Mouse (Mus musculus) heart, embryonic 11.5 days (tissue): Measurements from ENCODE around the gene St3gal2. TPM values are rescaled to one million over a fixed set of nuclear protein-coding genes. Genes with fewer than 3 reads are reported as not detected.
A peak's percentile ranks its signal among the peaks of the same experiment; 100 is the strongest.
"Not testable (repeated sequence)": the region's sequence is repeated elsewhere in the genome, so short reads cannot be mapped to it uniquely, and the experiment has no call there.

ENCODE experiments used
- ATAC-seq: fragments of 200-750 bp; cut with Nextera tagmentation; replicated peaks from 2 replicates; pipeline ENCODE4 v1.8.0; 2017; ENCODE audit warnings: moderate library complexity; ENCODE audit not compliant: insufficient number of reproducible peaks, low FRiP score, low TSS enrichment
- H3K27ac ChIP-seq: fragments of 300-500 bp; sonication (generic); 2 replicates; pipeline ENCODE4 v1.5.1; 2014; ENCODE audit warnings: mild to moderate bottlenecking, low read depth, low read length
- H3K27me3 ChIP-seq: fragments of 300-500 bp; sonication (generic); 2 replicates; pipeline ENCODE4 v1.6.1; 2014; ENCODE audit warnings: mild to moderate bottlenecking, low read length, mixed read lengths; ENCODE audit not compliant: control insufficient read depth, insufficient read depth
- H3K36me3 ChIP-seq: fragments of 300-500 bp; sonication (generic); 2 replicates; pipeline ENCODE4 v1.6.1; 2014; ENCODE audit warnings: mild to moderate bottlenecking, low read length, moderate library complexity, mixed read lengths; ENCODE audit not compliant: control insufficient read depth, insufficient read depth
- H3K4me1 ChIP-seq: fragments of 300-500 bp; sonication (generic); 2 replicates; pipeline ENCODE4 v1.6.1; 2014; ENCODE audit warnings: low read length; ENCODE audit not compliant: control insufficient read depth, insufficient read depth
- H3K4me2 ChIP-seq: fragments of 300-500 bp; sonication (generic); 2 replicates; pipeline ENCODE4 v1.6.1; 2014; ENCODE audit warnings: mild to moderate bottlenecking, moderate library complexity
- H3K4me3 ChIP-seq: fragments of 300-500 bp; sonication (generic); 2 replicates; pipeline ENCODE4 v1.5.1; 2014; ENCODE audit warnings: low read depth, low read length
- H3K9ac ChIP-seq: fragments of 300-500 bp; sonication (generic); 2 replicates; pipeline ENCODE4 v1.6.1; 2014; ENCODE audit warnings: mild to moderate bottlenecking, low read depth, low read length, moderate library complexity
- H3K9me3 ChIP-seq: fragments of 300-500 bp; sonication (generic); replicated peaks from 2 replicates; pipeline ENCODE4 v1.6.1; 2016; ENCODE audit warnings: low read length; ENCODE audit not compliant: control insufficient read depth
- WGBS: fragments of 180-500 bp; shearing (Covaris S2); extraction: QIAGEN DNeasy Blood & Tissue Kit; methylation state at CpG from one replicate; pipeline ENCODE4 v1.1.7; 2014; ENCODE audit not compliant: insufficient replicate concordance; 5-methylcytosine and 5-hydroxymethylcytosine counted together
- polyA plus RNA-seq: library from polyadenylated mRNA; unstranded; fragments of >200 nt; fragmentation: Nextera tagmentation; extraction: Ambion mirVana; gene quantifications from 2 replicates; pipeline ENCODE4 v1.2.1, GENCODE M21; 2014

St3gal2 gene
- polyA plus RNA-seq, 1 experiment from 2014 or later: 11.9 TPM

DNA sequence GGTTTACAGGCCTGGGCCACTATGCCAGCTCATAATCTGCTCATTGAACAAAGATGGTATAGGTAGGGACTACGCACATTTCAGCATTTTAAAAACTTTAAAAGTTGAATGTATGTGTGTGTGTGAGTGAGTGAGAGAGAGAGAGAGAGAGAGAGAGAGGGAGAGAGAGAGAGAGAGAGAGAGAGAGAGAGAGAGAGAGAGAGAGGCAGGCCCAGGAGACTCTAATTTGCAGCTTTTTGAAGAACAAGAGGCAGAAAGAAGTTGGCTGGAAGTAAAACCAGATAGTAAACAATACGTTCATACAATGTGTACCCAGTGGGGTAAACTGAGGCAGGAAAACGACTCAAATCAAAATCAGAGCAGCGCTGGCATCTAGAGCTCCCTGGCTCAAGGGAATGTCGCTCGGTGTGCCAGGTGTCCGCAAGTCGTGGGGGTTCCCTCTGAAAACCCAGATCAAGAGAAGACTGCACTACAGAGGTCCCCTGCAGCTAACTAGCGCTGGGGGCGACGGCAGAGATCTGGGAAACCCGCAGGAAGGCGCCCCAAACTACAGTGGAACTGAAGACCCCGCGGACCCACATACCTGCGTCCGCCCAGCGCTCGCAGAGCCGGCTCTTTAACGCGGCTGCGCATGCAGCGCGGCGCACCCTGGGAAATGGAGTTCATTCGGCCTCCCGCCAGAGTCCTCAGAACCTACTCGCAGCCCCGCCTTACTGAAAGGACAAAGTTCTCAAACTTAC is 17.7 kb upstream of the St3gal2 start, which contains the start of gene Fuk:
Fuk (minus strand) TSS at position 650 of the 740 bp plus-strand sequence.
- H3K36me3 ChIP-seq: peaks cover 5% of the 10 kb centered on the region; the same call in 1 of the 2 replicates
- no peaks in the 10 kb centered on the region for H3K9me3 ChIP-seq
- peak within 1 kb of the TSS; percentile 72 for H3K4me2 ChIP-seq
- peak within 1 kb of the TSS; percentile 85 for H3K4me3 ChIP-seq
- H3K27me3 ChIP-seq: no peaks in the 10 kb centered on the region
- H3K9ac ChIP-seq: peak within 1 kb of the TSS; percentile 81
- 3% methylated on average over 30 of the region's 30 CpGs for WGBS
- H3K27ac ChIP-seq: no peak within 1 kb of the TSS
- peak; percentile 85 for ATAC-seq
- H3K4me1 ChIP-seq: 0 out of 2 replicates have a peak, but pooled peaks cover 2% of the 10 kb centered on the region

GRCm38 (mm10) chr8:110902579-110902965 is 17.1 kb upstream of the St3gal2 start:
- H3K4me2 ChIP-seq: peak overlapping the region; percentile 72
- 0 out of 2 replicates have a peak, but pooled peaks cover 2% of the 10 kb centered on the region for H3K4me1 ChIP-seq
- H3K27ac ChIP-seq: no peak overlapping the region
- peak overlapping the region; percentile 85 for H3K4me3 ChIP-seq
- peaks cover 5% of the 10 kb centered on the region; the same call in 1 of the 2 replicates for H3K36me3 ChIP-seq
- ATAC-seq: no peak
- H3K9me3 ChIP-seq: no peaks in the 10 kb centered on the region
- no peaks in the 10 kb centered on the region for H3K27me3 ChIP-seq
- 66% methylated on average over 2 of the region's 2 CpGs for WGBS
- H3K9ac ChIP-seq: no peak overlapping the region

GRCm38 (mm10) chr8:110905404-110905803 is 14.3 kb upstream of the St3gal2 start:
- ATAC-seq: no peak
- no peaks in the 10 kb centered on the region for H3K27me3 ChIP-seq
- no peaks in the 10 kb centered on the region for H3K9me3 ChIP-seq
- H3K4me3 ChIP-seq: no peak overlapping the region
- 0 out of 2 replicates have a peak, but pooled peaks cover 2% of the 10 kb centered on the region for H3K4me1 ChIP-seq
- H3K36me3 ChIP-seq: no peaks in the 10 kb centered on the region
- no peak overlapping the region for H3K9ac ChIP-seq
- no peak overlapping the region for H3K4me2 ChIP-seq
- 84% methylated on average over 6 of the region's 6 CpGs for WGBS
- no peak overlapping the region for H3K27ac ChIP-seq

GRCm38 (mm10) chr8:110906682-110907081 is 13.0 kb upstream of the St3gal2 start:
- H3K9me3 ChIP-seq: no peaks in the 10 kb centered on the region
- WGBS: 89% methylated on average over 1 of the region's 1 CpGs
- ATAC-seq: no peak

DNA sequence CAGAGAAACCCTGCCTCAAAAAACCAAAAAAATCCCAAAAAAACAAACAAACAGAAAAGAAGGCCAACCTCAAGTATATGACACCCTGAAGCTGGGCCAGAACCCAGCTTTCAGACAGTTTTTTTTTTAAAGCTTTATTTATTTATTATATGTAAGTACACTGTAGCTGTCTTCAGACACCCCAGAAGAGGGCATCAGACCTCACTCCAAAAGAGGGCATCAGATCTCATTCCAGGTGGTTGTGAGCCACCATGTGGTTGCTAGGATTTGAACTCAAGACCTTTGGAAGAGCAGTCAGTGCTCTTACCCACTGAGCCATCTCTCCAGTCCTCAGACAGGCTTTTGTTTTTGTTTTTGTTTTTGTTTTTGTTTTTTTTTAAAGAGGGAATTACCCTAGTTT is 9.9 kb upstream of the St3gal2 start:
- not testable (repeated sequence) for H3K4me2 ChIP-seq, H3K4me1 ChIP-seq, ATAC-seq, H3K36me3 ChIP-seq, H3K27me3 ChIP-seq, H3K27ac ChIP-seq, H3K9me3 ChIP-seq, H3K9ac ChIP-seq, H3K4me3 ChIP-seq

More at GRCm38 (mm10) chr8:110906682-110907081, 13.0 kb upstream of the St3gal2 start:
- Histone ChIP-seq H3K4me2 (no peak overlapping the region), H3K27me3 (no peaks in the 10 kb centered on the region), H3K27ac (no peak overlapping the region), H3K4me3 (no peak overlapping the region), H3K4me1 (0 out of 2 replicates have a peak, but pooled peaks cover under 1% of the 10 kb centered on the region), H3K36me3 (no peaks in the 10 kb centered on the region), H3K9ac (no peak overlapping the region)

DNA sequence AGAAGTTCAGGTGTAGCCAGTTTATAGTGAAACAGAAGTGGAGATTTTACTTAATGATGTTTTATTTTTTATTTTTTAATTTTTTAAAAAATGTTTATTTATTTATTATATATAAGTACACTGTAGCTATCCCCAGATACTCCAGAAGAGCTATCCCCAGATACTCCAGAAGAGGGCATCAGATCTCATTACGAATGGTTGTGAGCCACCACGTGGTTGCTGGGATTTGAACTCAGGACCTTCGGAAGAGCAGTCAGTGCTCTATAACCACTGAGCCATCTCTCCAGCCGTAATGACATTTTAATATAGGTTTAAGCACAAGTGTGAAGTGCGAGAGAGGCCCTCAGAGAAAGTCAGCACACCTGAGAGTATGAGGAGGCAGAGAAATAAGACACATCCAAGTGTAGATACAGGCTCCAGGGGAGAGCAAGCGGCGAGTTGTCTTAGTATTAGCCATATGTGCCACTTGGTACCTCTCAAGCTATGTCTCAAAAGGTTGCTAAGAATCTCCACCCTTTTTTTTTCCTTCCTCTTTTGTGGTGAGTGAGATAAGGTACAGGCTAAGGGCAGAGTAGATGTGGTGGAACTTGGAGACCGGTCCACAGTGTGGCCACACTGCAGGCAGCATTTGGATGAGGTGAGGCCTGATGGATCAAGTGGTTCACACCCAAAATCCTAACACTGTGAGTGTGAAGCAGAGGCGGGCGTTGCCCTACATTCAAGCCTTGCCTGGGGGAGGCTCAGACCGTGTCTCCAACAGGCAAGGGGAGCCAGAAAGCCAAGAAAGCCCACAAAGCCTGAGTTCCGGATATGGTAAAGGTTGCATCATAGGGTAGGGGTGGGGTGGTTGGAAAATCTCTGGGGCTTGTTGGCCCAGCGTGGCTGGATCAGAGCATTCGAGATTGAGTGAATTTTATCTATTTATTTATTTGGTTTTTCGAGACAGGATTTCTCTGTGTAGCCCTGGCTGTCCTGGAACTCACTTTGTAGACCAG is 7.8 kb upstream of the St3gal2 start:
- no peaks in the 10 kb centered on the region for H3K27me3 ChIP-seq
- no peaks in the 10 kb centered on the region for H3K4me1 ChIP-seq
- peak; percentile 59; the same call in 1 of the 2 replicates for ATAC-seq
- H3K9ac ChIP-seq: no peak overlapping the region
- 80% methylated on average over 15 of the region's 15 CpGs for WGBS
- H3K4me3 ChIP-seq: no peak overlapping the region
- H3K27ac ChIP-seq: no peak overlapping the region
- H3K9me3 ChIP-seq: no peaks in the 10 kb centered on the region
- no peak overlapping the region for H3K4me2 ChIP-seq
- H3K36me3 ChIP-seq: no peaks in the 10 kb centered on the region

DNA sequence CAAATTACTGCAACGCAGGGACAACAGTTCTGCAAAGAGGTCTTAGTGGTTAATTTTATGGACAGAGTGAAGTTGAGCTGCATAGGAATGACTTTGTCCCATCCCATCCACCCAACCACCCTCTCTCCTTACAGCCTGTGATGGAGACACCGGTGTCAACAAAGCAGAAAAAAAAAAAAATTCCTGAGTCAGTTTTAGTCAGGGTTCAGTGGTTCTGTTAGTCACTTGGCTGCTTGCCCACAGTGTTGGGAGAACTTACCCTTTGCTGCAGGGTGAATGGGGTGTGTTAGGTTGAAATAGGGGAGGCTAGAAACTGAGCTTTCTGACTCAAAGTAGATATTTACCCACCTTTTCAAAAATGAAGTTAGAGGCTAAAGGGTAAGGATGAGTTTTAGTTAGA is 2.3 kb upstream of the St3gal2 start:
- 64% methylated on average over 2 of the region's 2 CpGs for WGBS
- H3K9me3 ChIP-seq: no peaks in the 10 kb centered on the region
- H3K4me1 ChIP-seq: peaks cover 24% of the 10 kb centered on the region
- ATAC-seq: no peak
- H3K9ac ChIP-seq: no peak overlapping the region
- no peaks in the 10 kb centered on the region for H3K27me3 ChIP-seq
- H3K4me2 ChIP-seq: no peak overlapping the region
- H3K27ac ChIP-seq: no peak overlapping the region
- no peak overlapping the region for H3K4me3 ChIP-seq
- no peaks in the 10 kb centered on the region for H3K36me3 ChIP-seq

DNA sequence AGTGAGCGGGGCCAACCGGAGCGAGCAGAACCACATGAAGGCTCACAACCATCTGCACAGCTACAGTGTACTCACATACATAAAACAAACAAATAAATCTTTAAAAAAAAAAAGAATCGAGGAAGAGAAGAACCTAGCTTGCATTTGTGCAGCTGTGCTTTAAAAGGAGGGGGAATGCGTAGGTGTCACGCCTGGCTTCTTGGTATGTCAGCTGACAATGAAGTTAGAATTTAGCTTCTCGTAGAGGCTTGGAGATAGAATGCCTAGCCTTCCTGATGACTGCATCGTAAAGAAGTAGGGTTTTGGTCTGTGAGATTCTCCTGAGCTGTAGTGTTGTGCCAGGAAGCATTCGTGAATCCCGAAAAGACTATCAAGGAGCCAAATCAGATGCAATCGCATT is 1.7 kb upstream of the St3gal2 start:
- no peak overlapping the region for H3K4me2 ChIP-seq
- H3K4me3 ChIP-seq: no peak overlapping the region
- no peak overlapping the region for H3K27ac ChIP-seq
- no peak for ATAC-seq
- peaks cover 24% of the 10 kb centered on the region for H3K4me1 ChIP-seq
- H3K9ac ChIP-seq: no peak overlapping the region
- H3K36me3 ChIP-seq: no peaks in the 10 kb centered on the region
- 87% methylated on average over 11 of the region's 11 CpGs for WGBS
- no peaks in the 10 kb centered on the region for H3K27me3 ChIP-seq
- no peaks in the 10 kb centered on the region for H3K9me3 ChIP-seq
